Mouse (Mus musculus): ENCODE data around the gene Ier5. TPM values are rescaled to one million over a fixed set of nuclear protein-coding genes. Genes with fewer than 3 reads are reported as not detected.
A peak's percentile ranks its signal among the peaks of the same experiment; 100 is the strongest.

Ier5 gene
- polyA plus RNA-seq, 1 experiment from 2014 or later, result 17.3 TPM

- Histone ChIP-seq H3K4me2 (ENCODE audit: low read depth) (no peak overlapping the region), H3K36me3 (ENCODE audit: control insufficient read depth, insufficient read depth, low read length) (no peaks in the 10 kb centered on the region), H3K4me3 (ENCODE audit: low read depth, low read length) (no peak overlapping the region), H3K9ac (ENCODE audit: low read length) (no peak overlapping the region), H3K9me3 (ENCODE audit: control insufficient read depth, low read length) (no peaks in the 10 kb centered on the region), H3K27me3 (ENCODE audit: control insufficient read depth, insufficient read depth, low read length) (no peaks in the 10 kb centered on the region), H3K4me1 (ENCODE audit: control insufficient read depth, insufficient read depth, low read length) (no peaks in the 10 kb centered on the region), H3K27ac (ENCODE audit: low read depth, low read length) (no peak overlapping the region)
- DNase-seq (ENCODE audit: low spot score), result no peak
- WGBS, result 74% methylated on average over 6 of the region's 6 CpGs
- ATAC-seq (ENCODE audit: insufficient read depth, low FRiP score, low TSS enrichment), result no peak
Measured at GRCm38 (mm10) chr1:155058099-155059012, 41.1 kb downstream of the Ier5 start.

- H3K27ac ChIP-seq (ENCODE audit: low read depth, low read length), result no peak overlapping the region
- H3K9me3 ChIP-seq (ENCODE audit: control insufficient read depth, low read length), result no peaks in the 10 kb centered on the region
- H3K27me3 ChIP-seq (ENCODE audit: control insufficient read depth, insufficient read depth, low read length), result no peaks in the 10 kb centered on the region
- H3K4me2 ChIP-seq (ENCODE audit: low read depth), result no peak overlapping the region
- 92% methylated on average over 1 of the region's 1 CpGs for WGBS
- H3K4me3 ChIP-seq (ENCODE audit: low read depth, low read length), result no peak overlapping the region
- no peak for DNase-seq (ENCODE audit: low spot score)
- no peak overlapping the region for H3K9ac ChIP-seq (ENCODE audit: low read length)
- ATAC-seq (ENCODE audit: insufficient read depth, low FRiP score, low TSS enrichment), result no peak
- H3K36me3 ChIP-seq (ENCODE audit: control insufficient read depth, insufficient read depth, low read length), result no peaks in the 10 kb centered on the region
- peaks cover 16% of the 10 kb centered on the region for H3K4me1 ChIP-seq (ENCODE audit: control insufficient read depth, insufficient read depth, low read length)
Measured at GRCm38 (mm10) chr1:155056166-155056565, 43.3 kb downstream of the Ier5 start.

DNA sequence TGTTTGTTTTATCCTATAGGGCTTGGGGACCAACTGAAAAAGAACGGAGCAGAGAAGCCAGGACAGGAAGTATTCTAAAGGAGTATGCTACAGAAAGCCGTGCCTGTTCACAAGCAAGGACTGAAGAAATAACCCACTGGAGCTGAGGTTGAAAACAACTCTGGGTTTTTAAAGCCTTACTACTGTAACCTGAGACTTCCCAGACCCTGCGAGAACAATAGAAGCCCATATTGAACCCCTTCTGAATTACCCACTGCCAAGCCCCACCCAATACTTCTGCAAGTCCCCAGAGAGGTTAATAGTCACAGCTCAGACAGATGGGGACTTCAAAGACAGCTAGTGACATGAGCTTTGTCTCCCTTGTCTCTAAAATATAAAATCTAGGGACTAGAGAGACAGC, 44.4 kb downstream of the Ier5 start:
- H3K9ac ChIP-seq (ENCODE audit: low read length), result no peak overlapping the region
- 24% methylated on average over 3 of the region's 3 CpGs for WGBS

GRCm38 (mm10) chr1:155054366-155054965, 45.0 kb downstream of the Ier5 start:
- Histone ChIP-seq H3K4me1 (ENCODE audit: control insufficient read depth, insufficient read depth, low read length) (peaks cover 24% of the 10 kb centered on the region), H3K9me3 (ENCODE audit: control insufficient read depth, low read length) (no peaks in the 10 kb centered on the region), H3K36me3 (ENCODE audit: control insufficient read depth, insufficient read depth, low read length) (no peaks in the 10 kb centered on the region), H3K27me3 (ENCODE audit: control insufficient read depth, insufficient read depth, low read length) (no peaks in the 10 kb centered on the region), H3K27ac (ENCODE audit: low read depth, low read length) (no peak overlapping the region), H3K4me2 (ENCODE audit: low read depth) (no peak overlapping the region), H3K4me3 (ENCODE audit: low read depth, low read length) (no peak overlapping the region), H3K9ac (ENCODE audit: low read length) (no peak overlapping the region)
- ATAC-seq (ENCODE audit: insufficient read depth, low FRiP score, low TSS enrichment), result no peak
- DNase-seq (ENCODE audit: low spot score), result no peak
- WGBS, result 50% methylated on average over 6 of the region's 6 CpGs

More for the DNA sequence above, 44.4 kb downstream of the Ier5 start:
- Histone ChIP-seq H3K27ac (ENCODE audit: low read depth, low read length) (no peak overlapping the region), H3K4me1 (ENCODE audit: control insufficient read depth, insufficient read depth, low read length) (peaks cover 22% of the 10 kb centered on the region), H3K4me2 (ENCODE audit: low read depth) (no peak overlapping the region), H3K9me3 (ENCODE audit: control insufficient read depth, low read length) (no peaks in the 10 kb centered on the region), H3K27me3 (ENCODE audit: control insufficient read depth, insufficient read depth, low read length) (no peaks in the 10 kb centered on the region), H3K4me3 (ENCODE audit: low read depth, low read length) (no peak overlapping the region), H3K36me3 (ENCODE audit: control insufficient read depth, insufficient read depth, low read length) (no peaks in the 10 kb centered on the region)
- no peak for ATAC-seq (ENCODE audit: insufficient read depth, low FRiP score, low TSS enrichment)
- no peak for DNase-seq (ENCODE audit: low spot score)

DNA sequence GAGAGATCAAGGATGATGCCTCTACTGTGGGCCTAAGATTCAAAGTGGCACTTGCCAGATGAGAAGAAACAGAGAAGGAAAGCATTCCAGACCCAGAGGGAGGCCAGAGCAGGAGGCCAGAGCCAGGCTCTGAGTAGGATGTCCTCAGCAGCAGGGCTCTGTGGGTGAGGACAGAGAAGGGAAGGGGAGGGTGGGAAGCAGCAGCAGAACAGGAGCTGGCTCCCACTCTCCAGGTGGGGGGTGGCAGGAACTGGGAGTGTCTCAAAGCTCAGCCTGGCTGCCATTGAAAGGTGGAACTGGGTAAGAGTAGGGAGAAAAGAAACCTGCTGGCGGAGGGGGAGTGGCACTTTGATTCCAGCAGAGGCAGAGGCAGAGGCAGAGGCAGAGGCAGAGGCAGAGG, 46.1 kb downstream of the Ier5 start:
- DNase-seq (ENCODE audit: low spot score) (no peak), ATAC-seq (ENCODE audit: insufficient read depth, low FRiP score, low TSS enrichment) (no peak)
- Histone ChIP-seq H3K36me3 (ENCODE audit: control insufficient read depth, insufficient read depth, low read length) (no peaks in the 10 kb centered on the region), H3K9ac (ENCODE audit: low read length) (0 out of 2 replicates have a peak overlapping the region, but pooled peaks have one; percentile 3), H3K4me1 (ENCODE audit: control insufficient read depth, insufficient read depth, low read length) (peaks cover 24% of the 10 kb centered on the region), H3K9me3 (ENCODE audit: control insufficient read depth, low read length) (no peaks in the 10 kb centered on the region), H3K27me3 (ENCODE audit: control insufficient read depth, insufficient read depth, low read length) (no peaks in the 10 kb centered on the region), H3K4me2 (ENCODE audit: low read depth) (no peak overlapping the region), H3K4me3 (ENCODE audit: low read depth, low read length) (no peak overlapping the region), H3K27ac (ENCODE audit: low read depth, low read length) (peak overlapping the region; percentile 67; the same call in 1 of the 2 replicates)
- WGBS, result 100% methylated on average over 1 of the region's 1 CpGs

DNA sequence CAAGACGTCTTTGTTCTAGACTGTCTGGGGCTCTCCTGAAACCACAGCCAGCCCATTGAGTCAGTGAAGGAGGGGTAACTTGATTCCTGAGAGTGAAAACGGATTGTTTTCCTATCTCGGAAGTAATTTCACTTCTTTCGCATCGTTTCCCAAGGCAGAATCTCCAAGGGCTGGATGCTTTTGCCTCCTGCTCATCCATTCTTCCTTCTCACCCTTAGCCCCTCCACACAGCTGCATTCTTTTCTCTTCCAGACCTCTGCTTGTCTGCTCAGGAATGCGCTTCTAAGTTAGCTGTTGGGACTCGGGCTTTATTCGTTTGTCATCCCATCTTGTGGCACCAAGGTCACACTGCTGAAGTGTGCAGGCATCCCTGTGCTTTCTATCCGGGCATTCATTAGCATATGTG, 46.7 kb downstream of the Ier5 start:
- H3K9ac ChIP-seq (ENCODE audit: low read length), result peak overlapping the region; percentile 26; the same call in 1 of the 2 replicates
- no peak overlapping the region for H3K4me3 ChIP-seq (ENCODE audit: low read depth, low read length)
- ATAC-seq (ENCODE audit: insufficient read depth, low FRiP score, low TSS enrichment) (no peak), DNase-seq (ENCODE audit: low spot score) (no peak)
- no peaks in the 10 kb centered on the region for H3K36me3 ChIP-seq (ENCODE audit: control insufficient read depth, insufficient read depth, low read length)
- H3K9me3 ChIP-seq (ENCODE audit: control insufficient read depth, low read length), result no peaks in the 10 kb centered on the region
- H3K27me3 ChIP-seq (ENCODE audit: control insufficient read depth, insufficient read depth, low read length), result no peaks in the 10 kb centered on the region
- H3K4me1 ChIP-seq (ENCODE audit: control insufficient read depth, insufficient read depth, low read length), result peaks cover 24% of the 10 kb centered on the region
- 23% methylated on average over 9 of the region's 9 CpGs for WGBS
- no peak overlapping the region for H3K4me2 ChIP-seq (ENCODE audit: low read depth)
- peak overlapping the region; percentile 67; the same call in 1 of the 2 replicates for H3K27ac ChIP-seq (ENCODE audit: low read depth, low read length)

DNA sequence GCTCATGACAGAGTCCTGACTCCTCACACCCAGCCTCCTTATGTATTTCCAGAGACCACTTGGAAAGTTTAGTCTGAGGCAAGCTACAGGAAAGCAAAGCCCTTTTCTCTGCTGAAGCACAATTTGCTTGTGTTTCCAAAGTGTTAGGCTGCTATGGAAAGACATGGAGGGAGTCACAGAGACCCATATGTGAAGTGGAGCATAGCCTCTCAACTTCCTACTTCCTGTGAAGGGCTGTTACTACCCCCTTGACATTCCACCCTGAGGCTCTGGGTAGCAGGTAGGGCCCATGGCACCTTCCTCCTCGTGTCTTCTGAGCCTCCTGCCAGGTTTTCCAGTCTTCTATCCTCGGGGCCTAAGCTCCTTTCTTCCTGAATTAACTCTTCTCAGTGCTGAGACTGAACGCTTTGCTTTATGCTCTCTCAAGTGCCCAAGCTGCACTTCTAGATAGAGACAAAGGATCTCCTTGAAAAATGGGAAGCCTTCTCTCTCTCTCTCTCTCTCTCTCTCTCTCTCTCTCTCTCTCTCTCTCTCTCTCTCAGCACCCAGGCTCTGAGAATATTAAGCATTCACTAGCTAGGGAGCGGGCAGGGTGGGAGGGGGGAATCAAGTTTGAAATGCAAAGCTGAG, 47.2 kb downstream of the Ier5 start:
- peak overlapping the region; percentile 26 for H3K9ac ChIP-seq (ENCODE audit: low read length)
- no peak for ATAC-seq (ENCODE audit: insufficient read depth, low FRiP score, low TSS enrichment)
- peak overlapping the region; percentile 67 for H3K27ac ChIP-seq (ENCODE audit: low read depth, low read length)
- no peak overlapping the region for H3K4me2 ChIP-seq (ENCODE audit: low read depth)
- peaks cover 24% of the 10 kb centered on the region for H3K4me1 ChIP-seq (ENCODE audit: control insufficient read depth, insufficient read depth, low read length)
- no peaks in the 10 kb centered on the region for H3K9me3 ChIP-seq (ENCODE audit: control insufficient read depth, low read length)
- WGBS, result 38% methylated on average over 4 of the region's 4 CpGs
- no peaks in the 10 kb centered on the region for H3K36me3 ChIP-seq (ENCODE audit: control insufficient read depth, insufficient read depth, low read length)
- no peak overlapping the region for H3K4me3 ChIP-seq (ENCODE audit: low read depth, low read length)
- H3K27me3 ChIP-seq (ENCODE audit: control insufficient read depth, insufficient read depth, low read length), result no peaks in the 10 kb centered on the region
- DNase-seq (ENCODE audit: low spot score), result no peak

GRCm38 (mm10) chr1:155051701-155052127, 47.7 kb downstream of the Ier5 start:
- H3K27me3 ChIP-seq (ENCODE audit: control insufficient read depth, insufficient read depth, low read length), result no peaks in the 10 kb centered on the region
- no peaks in the 10 kb centered on the region for H3K36me3 ChIP-seq (ENCODE audit: control insufficient read depth, insufficient read depth, low read length)
- H3K4me1 ChIP-seq (ENCODE audit: control insufficient read depth, insufficient read depth, low read length), result peaks cover 24% of the 10 kb centered on the region
- ATAC-seq (ENCODE audit: insufficient read depth, low FRiP score, low TSS enrichment) (no peak), DNase-seq (ENCODE audit: low spot score) (peak; percentile 48)
- H3K4me2 ChIP-seq (ENCODE audit: low read depth), result no peak overlapping the region
- no peak overlapping the region for H3K4me3 ChIP-seq (ENCODE audit: low read depth, low read length)
- peak overlapping the region; percentile 26; the same call in 1 of the 2 replicates for H3K9ac ChIP-seq (ENCODE audit: low read length)
- H3K27ac ChIP-seq (ENCODE audit: low read depth, low read length), result peak overlapping the region; percentile 67; the same call in 1 of the 2 replicates
- WGBS, result 39% methylated on average over 10 of the region's 10 CpGs
- H3K9me3 ChIP-seq (ENCODE audit: control insufficient read depth, low read length), result no peaks in the 10 kb centered on the region

All from neural tube, embryonic 11.5 days (tissue).